Mouse (Mus musculus) MEL (cell line): Measurements from ENCODE around the gene Cdhr5.

Experiments
- CHD2 ChIP-seq: IDR thresholded peaks from 2 replicates; pipeline ENCODE4 v1.6.1; 2011; ENCODE audit warnings: low read length, improper control_type of control experiment
- CTCF ChIP-seq, 3 experiments: IDR thresholded peaks in 2 of 3; conservative IDR thresholded peaks in 1 of 3; 2 replicates each; pipeline ENCODE4 v1.5.1; 2011 to 2012; ENCODE audit warnings: low read length in 3 of 3, low read depth in 2 of 3, mild to moderate bottlenecking in 2 of 3, improper control_type of control experiment in 1 of 3, inconsistent platforms in 1 of 3, mixed read lengths in 1 of 3, moderate library complexity in 1 of 3; ENCODE audit not compliant: control insufficient read depth in 1 of 3, insufficient read depth in 1 of 3, poor library complexity in 1 of 3, severe bottlenecking in 1 of 3
- E2F4 ChIP-seq: IDR thresholded peaks from 2 replicates; pipeline ENCODE4 v1.6.1; 2011; ENCODE audit warnings: low read depth, low read length, improper control_type of control experiment, borderline replicate concordance
- EP300 ChIP-seq, 2 experiments: IDR thresholded peaks; 2 replicates each; pipeline ENCODE4 v1.6.1; 2011; ENCODE audit warnings: improper control_type of control experiment in 2 of 2, low read length in 2 of 2, low read depth in 1 of 2, mild to moderate bottlenecking in 1 of 2
- MXI1 ChIP-seq: IDR thresholded peaks from 2 replicates; pipeline ENCODE4 v1.6.1; 2011; ENCODE audit warnings: mild to moderate bottlenecking, low read depth, low read length, improper control_type of control experiment
- POLR2A ChIP-seq, 2 experiments: IDR thresholded peaks; 2 replicates each; pipeline ENCODE4 v1.6.1; 2011 to 2012; ENCODE audit warnings: low read length in 2 of 2, mild to moderate bottlenecking in 2 of 2, control low read depth in 1 of 2, improper control_type of control experiment in 1 of 2, low read depth in 1 of 2, moderate library complexity in 1 of 2; ENCODE audit not compliant: control insufficient read depth in 1 of 2, insufficient read depth in 1 of 2, poor library complexity in 1 of 2
- RAD21 ChIP-seq: IDR thresholded peaks from 2 replicates; pipeline ENCODE4 v1.6.1; 2011; ENCODE audit warnings: mild to moderate bottlenecking, low read depth, low read length, improper control_type of control experiment
- RCOR1 ChIP-seq: IDR thresholded peaks from 2 replicates; pipeline ENCODE4 v1.6.1; 2012; ENCODE audit warnings: low read depth, mild to moderate bottlenecking, inconsistent platforms, low read length, improper control_type of control experiment
- SIN3A ChIP-seq: IDR thresholded peaks from 2 replicates; pipeline ENCODE4 v1.6.1; 2012; ENCODE audit warnings: low read length, improper control_type of control experiment, inconsistent platforms
- USF1 ChIP-seq: IDR thresholded peaks from 2 replicates; pipeline ENCODE4 v1.6.1; 2014; ENCODE audit warnings: low read depth, mild to moderate bottlenecking, inconsistent platforms, low read length, improper control_type of control experiment, moderate library complexity
- ZMIZ1 ChIP-seq: IDR thresholded peaks from 2 replicates; pipeline ENCODE4 v1.6.1; 2012; ENCODE audit warnings: low read depth, mild to moderate bottlenecking, inconsistent platforms, low read length, improper control_type of control experiment, moderate library complexity
- ZNF384 ChIP-seq: IDR thresholded peaks from 2 replicates; pipeline ENCODE4 v1.6.1; 2012; ENCODE audit warnings: low read depth, mild to moderate bottlenecking, inconsistent platforms, low read length, improper control_type of control experiment

DNA sequence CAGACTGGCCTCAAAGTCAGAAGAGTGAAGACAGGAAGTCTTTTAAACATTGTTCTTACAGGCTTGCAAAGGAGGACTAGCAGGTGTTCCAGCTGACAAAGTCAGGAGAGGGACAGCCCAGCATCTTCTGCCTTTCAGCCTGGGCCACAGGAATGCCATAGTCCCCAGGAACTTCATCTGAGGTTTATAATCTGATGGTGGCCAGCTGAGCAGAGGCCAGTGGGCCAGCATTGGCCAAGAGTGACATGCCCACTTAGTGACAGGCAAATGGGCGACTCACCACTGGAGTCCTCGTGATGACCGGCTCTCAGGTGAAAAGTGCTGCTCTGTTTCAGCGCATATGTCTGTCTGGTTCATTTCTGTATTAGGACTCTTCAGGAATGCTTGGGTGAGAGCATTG, 46.0 kb downstream of the Cdhr5 start:
- TF ChIP-seq POLR2A (IDR thresholded peaks at IDR 0.05; ENCODE audit: control insufficient read depth in 1 of 2, insufficient read depth in 1 of 2, low read depth in 1 of 2, low read length in 2 of 2, poor library complexity in 1 of 2): no peak
- no peak for TF ChIP-seq EP300 (IDR thresholded peaks at IDR 0.05; ENCODE audit: low read depth in 1 of 2, low read length in 2 of 2)
- no peak for TF ChIP-seq E2F4
- no peak for TF ChIP-seq ZMIZ1
- TF ChIP-seq RAD21: no peak
- no peak for TF ChIP-seq CTCF (IDR thresholded peaks at IDR 0.05 in 2 of 3, conservative IDR thresholded peaks at IDR 0.05 in 1 of 3; ENCODE audit: control insufficient read depth in 1 of 3, insufficient read depth in 1 of 3, low read depth in 2 of 3, low read length in 3 of 3, poor library complexity in 1 of 3, severe bottlenecking in 1 of 3)
- TF ChIP-seq CHD2: no peak
- TF ChIP-seq USF1: no peak
- TF ChIP-seq SIN3A: no peak
- TF ChIP-seq MXI1: no peak
- no peak for TF ChIP-seq RCOR1
- no peak for TF ChIP-seq ZNF384
